Mouse (Mus musculus) liver, embryonic 14.5 days (tissue): Measurements from ENCODE around the gene Elovl1.

ENCODE experiments used
- CTCF ChIP-seq: IDR thresholded peaks from 2 replicates; pipeline ENCODE4 v1.5.1; 2016; ENCODE audit warnings: antibody characterized with exemption, low read depth, control low read depth
- EP300 ChIP-seq: IDR thresholded peaks from 2 replicates; pipeline ENCODE4 v1.6.1; 2016; ENCODE audit warnings: antibody characterized with exemption, low read depth

GRCm38 (mm10) chr4:118446415-118447153 lies 18.7 kb downstream of the Elovl1 start:
- TF ChIP-seq EP300 (no peak), CTCF (no peak)
